Mouse (Mus musculus): Measurements from ENCODE around the gene Bag5. TPM values are rescaled to one million over a fixed set of nuclear protein-coding genes. Genes with fewer than 3 reads are reported as not detected.
"Not testable (repeated sequence)": the region's sequence is repeated elsewhere in the genome, so short reads cannot be mapped to it uniquely, and the experiment has no call there.

Gene Bag5
- total RNA-seq, 2 experiments from 2014 or later: 60.9 to 61.8 TPM

- no peak for TF ChIP-seq CTCF (IDR thresholded peaks at IDR 0.05)
- intact Hi-C loops (cut with DNase I): loop anchor here (10.0 kb wide), 1 partner anchor 341 kb away; no protein-coding TSS in a partner anchor
Observed at GRCm38 (mm10) chr12:111753347-111753746, 40.3 kb upstream of the Bag5 start.

GRCm38 (mm10) chr12:111752491-111752890 is 39.4 kb upstream of the Bag5 start:
- DNase-seq (ENCODE audit: extremely low spot score in 1 of 2, low spot score in 2 of 2): no peak
- intact Hi-C loops (cut with DNase I): loop anchor here (10.0 kb wide), 1 partner anchor 342 kb away; no protein-coding TSS in a partner anchor
- Histone ChIP-seq H3K27ac (0 out of 2 replicates have a peak overlapping the region, but pooled peaks have one; percentile 36), H3K4me3 (no peak overlapping the region)
- TF ChIP-seq CTCF (IDR thresholded peaks at IDR 0.05): no peak

More at GRCm38 (mm10) chr12:111753347-111753746, 40.3 kb upstream of the Bag5 start:
- peak overlapping the region; percentile 36; the same call in 1 of the 2 replicates for H3K27ac ChIP-seq
- no peak overlapping the region for H3K4me3 ChIP-seq
- DNase-seq (ENCODE audit: extremely low spot score in 1 of 2, low spot score in 2 of 2): no peak

DNA sequence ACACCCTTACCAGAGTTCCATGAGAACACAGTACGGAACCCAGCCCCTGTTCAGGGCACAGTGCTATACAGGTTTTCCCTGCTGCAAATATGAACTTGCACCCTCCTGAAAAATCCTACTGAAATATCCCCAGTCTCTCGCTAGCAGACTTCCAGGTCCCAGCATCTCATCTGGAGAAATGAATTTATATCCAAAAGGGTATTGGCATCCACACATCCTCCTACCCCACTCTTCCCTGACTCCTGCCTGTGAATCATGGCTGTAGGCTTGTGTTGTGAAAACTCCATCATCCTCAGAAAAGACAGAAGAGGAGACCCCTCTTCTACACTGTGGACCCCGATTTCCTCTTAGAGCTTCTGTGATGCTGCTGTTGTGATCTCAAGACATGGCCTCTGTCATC is 37.7 kb upstream of the Bag5 start:
- 0 out of 2 replicates have a peak overlapping the region, but pooled peaks have one; percentile 28 for H3K27ac ChIP-seq
- intact Hi-C loops (cut with DNase I): loop anchor here (10.0 kb wide), 1 partner anchor 344 kb away; no protein-coding TSS in a partner anchor

GRCm38 (mm10) chr12:111747421-111747820 is 34.4 kb upstream of the Bag5 start:
- intact Hi-C loops (cut with DNase I): no loop called here
- no peak for DNase-seq (ENCODE audit: extremely low spot score in 1 of 2, low spot score in 2 of 2)
- Histone ChIP-seq H3K27ac (no peak overlapping the region), H3K4me3 (no peak overlapping the region)
- TF ChIP-seq CTCF (IDR thresholded peaks at IDR 0.05): no peak

More for the DNA sequence above, 37.7 kb upstream of the Bag5 start:
- TF ChIP-seq CTCF (IDR thresholded peaks at IDR 0.05): no peak
- no peak overlapping the region for H3K4me3 ChIP-seq
- DNase-seq (ENCODE audit: extremely low spot score in 1 of 2, low spot score in 2 of 2): no peak

GRCm38 (mm10) chr12:111746091-111746490 is 33.0 kb upstream of the Bag5 start:
- intact Hi-C loops (cut with DNase I): no loop called here
- no peak for TF ChIP-seq CTCF (IDR thresholded peaks at IDR 0.05)
- DNase-seq (ENCODE audit: extremely low spot score in 1 of 2, low spot score in 2 of 2): peak in 1 of 2 experiments; percentile 59
- Histone ChIP-seq H3K27ac (no peak overlapping the region), H3K4me3 (no peak overlapping the region)

- intact Hi-C loops (cut with DNase I): no loop called here
Observed at GRCm38 (mm10) chr12:111745274-111745673, 32.2 kb upstream of the Bag5 start.

GRCm38 (mm10) chr12:111743981-111744423 is 30.9 kb upstream of the Bag5 start:
- intact Hi-C loops (cut with DNase I): no loop called here
- Histone ChIP-seq H3K4me3 (no peak overlapping the region), H3K27ac (no peak overlapping the region)
- TF ChIP-seq CTCF (IDR thresholded peaks at IDR 0.05): no peak
- DNase-seq (ENCODE audit: extremely low spot score in 1 of 2, low spot score in 2 of 2): no peak

More at GRCm38 (mm10) chr12:111745274-111745673, 32.2 kb upstream of the Bag5 start:
- DNase-seq (ENCODE audit: extremely low spot score in 1 of 2, low spot score in 2 of 2): no peak
- TF ChIP-seq CTCF (IDR thresholded peaks at IDR 0.05): no peak
- Histone ChIP-seq H3K4me3 (no peak overlapping the region), H3K27ac (no peak overlapping the region)

DNA sequence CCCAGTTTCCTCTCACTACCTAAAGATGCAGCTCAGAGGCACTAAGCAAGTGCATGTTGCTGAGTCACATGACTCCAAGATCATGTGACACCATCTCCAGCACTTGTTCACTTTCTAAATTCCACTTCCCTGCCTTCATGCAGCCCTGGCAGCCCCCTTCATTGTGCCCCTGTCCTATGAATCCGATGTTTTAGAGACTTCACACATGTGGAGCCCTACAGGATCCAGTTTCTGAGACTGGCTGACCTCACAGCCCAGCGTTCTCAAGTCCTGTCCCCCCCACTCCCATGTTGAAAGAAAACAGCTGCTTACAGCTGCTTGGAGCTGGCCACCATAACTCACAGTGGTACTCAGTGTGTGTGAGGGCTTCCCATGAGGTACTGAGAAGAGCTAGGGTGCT is 30.4 kb upstream of the Bag5 start:
- Histone ChIP-seq H3K27ac (no peak overlapping the region), H3K4me3 (no peak overlapping the region)
- intact Hi-C loops (cut with DNase I): no loop called here
- no peak for TF ChIP-seq CTCF (IDR thresholded peaks at IDR 0.05)
- no peak for DNase-seq (ENCODE audit: extremely low spot score in 1 of 2, low spot score in 2 of 2)

- H3K27ac ChIP-seq: no peak overlapping the region
- no peak for DNase-seq (ENCODE audit: extremely low spot score in 1 of 2, low spot score in 2 of 2)
- intact Hi-C loops (cut with DNase I): no loop called here
- H3K4me3 ChIP-seq: no peak overlapping the region
- TF ChIP-seq CTCF (IDR thresholded peaks at IDR 0.05): no peak
Observed at GRCm38 (mm10) chr12:111741338-111741737, 28.3 kb upstream of the Bag5 start.

DNA sequence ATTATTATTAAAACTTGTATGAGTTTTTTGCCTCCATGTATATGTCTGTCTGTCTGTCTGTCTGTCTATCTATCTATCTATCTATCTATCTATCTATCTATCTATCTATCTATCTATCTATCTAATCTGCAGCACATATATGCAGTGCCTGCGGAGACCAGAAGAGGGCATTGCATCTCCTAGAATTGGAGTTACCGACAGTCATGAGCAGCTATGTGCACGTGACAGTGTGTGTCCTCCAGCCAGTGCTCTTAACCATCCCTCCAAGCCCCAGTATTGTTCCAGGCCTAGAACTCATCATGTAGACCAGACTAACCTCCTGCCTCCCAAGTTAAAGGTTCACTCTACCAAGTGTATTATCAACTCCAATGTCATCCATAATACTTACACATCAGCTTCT is 25.7 kb upstream of the Bag5 start:
- DNase-seq (ENCODE audit: extremely low spot score in 1 of 2, low spot score in 2 of 2): peak; percentile 55 to 69
- TF ChIP-seq CTCF (IDR thresholded peaks at IDR 0.05): peak; percentile 58
- H3K27ac ChIP-seq: no peak overlapping the region
- no peak overlapping the region for H3K4me3 ChIP-seq
- intact Hi-C loops (cut with DNase I): no loop called here

- no peak for TF ChIP-seq CTCF (IDR thresholded peaks at IDR 0.05)
- H3K27ac ChIP-seq: no peak overlapping the region
- H3K4me3 ChIP-seq: no peak overlapping the region
- no peak for DNase-seq (ENCODE audit: extremely low spot score in 1 of 2, low spot score in 2 of 2)
- intact Hi-C loops (cut with DNase I): no loop called here
Observed at GRCm38 (mm10) chr12:111737370-111737769, 24.3 kb upstream of the Bag5 start.

DNA sequence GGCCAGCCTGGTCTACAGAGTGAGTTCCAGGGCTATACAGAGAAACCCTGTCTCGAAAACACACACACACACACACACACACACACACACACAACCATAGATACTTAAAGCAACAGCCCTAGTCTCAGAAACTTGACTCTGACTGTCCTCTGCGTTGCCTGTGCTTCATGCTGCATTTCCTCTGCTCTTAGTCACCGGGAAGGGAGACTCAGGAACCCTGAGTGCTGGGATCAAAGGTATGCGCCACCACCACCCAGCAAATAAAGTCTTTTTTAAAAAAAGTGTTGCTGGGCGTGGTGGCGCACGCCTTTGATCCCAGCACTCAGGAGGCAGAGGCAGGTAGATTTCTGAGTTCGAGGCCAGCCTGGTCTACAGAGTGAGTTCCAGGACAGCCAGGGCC is 23.6 kb upstream of the Bag5 start:
- DNase-seq (ENCODE audit: extremely low spot score in 1 of 2, low spot score in 2 of 2); H3K4me3 ChIP-seq; intact Hi-C loops (cut with DNase I); H3K27ac ChIP-seq: not testable (repeated sequence)

- TF ChIP-seq CTCF (IDR thresholded peaks at IDR 0.05): no peak
- Histone ChIP-seq H3K27ac (no peak overlapping the region), H3K4me3 (no peak overlapping the region)
- intact Hi-C loops (cut with DNase I): no loop called here
- no peak for DNase-seq (ENCODE audit: extremely low spot score in 1 of 2, low spot score in 2 of 2)
Observed at GRCm38 (mm10) chr12:111734912-111735311, 21.9 kb upstream of the Bag5 start.
